12 mouse cellular contexts compared by ENCODE assay signal in genomic region chr1:38876671-38877382, GRCm38 (mm10). TPM values are rescaled to one million over a fixed set of nuclear protein-coding genes. Genes with fewer than 3 reads are reported as not detected.
DNase-seq lines count a peak whose midpoint lies in the region; ATAC-seq and TF ChIP-seq lines count a peak whose summit lies in the region.
"Had no signal": no experiment of that assay in that cellular context is flagged by ENCODE, and none has a peak within 500 bp of the region (broad histone marks: within the 10 kb centered on the region; RNA-seq: fewer than 3 reads in every experiment).

No protein-coding gene starts in this region.

- no peak overlapping the region for H3K9ac ChIP-seq in forebrain, embryonic 11.5 days (ENCODE audit: low read length)
- no peak overlapping the region for H3K9ac ChIP-seq in midbrain, embryonic 13.5 days (replicated peaks)
- H3K9ac ChIP-seq: heart, embryonic 13.5 days; lung, embryonic 15.5 days had no signal

- no peak for ATAC-seq in forebrain, embryonic 11.5 days (replicated peaks; ENCODE audit: low FRiP score)
- peak; percentile 56 for ATAC-seq in midbrain, embryonic 13.5 days
- ATAC-seq in erythroblast, adult 5-6 weeks (replicated peaks; ENCODE audit: low FRiP score, poor library complexity, severe bottlenecking) = no peak
- ATAC-seq: inflammation-experienced regulatory T-cells, adult 6 months had no signal

- no peak for TF ChIP-seq CTCF in cortical plate, adult 2 months (IDR thresholded peaks at IDR 0.05; ENCODE audit: extremely low read depth, insufficient read depth, low read length)

- WGBS in forebrain, embryonic 11.5 days = 56% methylated on average over 5 of the region's 5 CpGs
- 55% methylated on average over 5 of the region's 5 CpGs for WGBS in forebrain, embryonic 10.5 days
- 39% methylated on average over 5 of the region's 5 CpGs for WGBS in midbrain, embryonic 13.5 days

- no peak overlapping the region for H3K4me3 ChIP-seq in forebrain, embryonic 11.5 days (ENCODE audit: low read depth, low read length)
- H3K4me3 ChIP-seq in forebrain, embryonic 10.5 days = no peak overlapping the region
- H3K4me3 ChIP-seq in cortical plate, adult 2 months (ENCODE audit: insufficient read depth, low read length) = no peak overlapping the region
- no peak overlapping the region for H3K4me3 ChIP-seq in midbrain, embryonic 13.5 days (replicated peaks)
- H3K4me3 ChIP-seq: heart, embryonic 13.5 days; lung, embryonic 15.5 days had no signal

- TF ChIP-seq POLR2A in cortical plate, adult 2 months (IDR thresholded peaks at IDR 0.05; ENCODE audit: extremely low read depth, insufficient read depth, low read length) = no peak

- no peaks in the 10 kb centered on the region for H3K27me3 ChIP-seq in forebrain, embryonic 11.5 days (ENCODE audit: control insufficient read depth, insufficient read depth, low read length)
- H3K27me3 ChIP-seq in forebrain, embryonic 10.5 days (ENCODE audit: poor library complexity, severe bottlenecking) = no peaks in the 10 kb centered on the region
- no peaks in the 10 kb centered on the region for H3K27me3 ChIP-seq in midbrain, embryonic 13.5 days
- H3K27me3 ChIP-seq: lung, embryonic 15.5 days had no signal

- DNase-seq in forebrain, embryonic 11.5 days (ENCODE audit: low spot score) = no peak
- no peak for DNase-seq in forebrain, embryonic 10.5 days (ENCODE audit: extremely low spot score, low spot score)
- DNase-seq in thymus, postnatal 10 days (ENCODE audit: low spot score in 2 of 2) = peak; percentile 33 to 37
- DNase-seq in urinary bladder, postnatal 14 days (ENCODE audit: low spot score) = no peak
- no peak for DNase-seq in adrenal gland, adult (ENCODE audit: inconsistent age in 2 of 2, low spot score in 1 of 2)
- DNase-seq: gastrocnemius, postnatal 14 days had no signal

- H3K4me1 ChIP-seq in forebrain, embryonic 11.5 days (replicated peaks; ENCODE audit: control insufficient read depth, insufficient read depth, low read length) = 0 out of 2 replicates have a peak, but pooled peaks cover 2% of the 10 kb centered on the region
- H3K4me1 ChIP-seq in forebrain, embryonic 10.5 days = 0 out of 2 replicates have a peak, but pooled peaks cover 8% of the 10 kb centered on the region
- H3K4me1 ChIP-seq in cortical plate, adult 2 months (ENCODE audit: control insufficient read depth, insufficient read depth, low read length) = peaks cover 2% of the 10 kb centered on the region; the same call in 1 of the 2 replicates
- H3K4me1 ChIP-seq in midbrain, embryonic 13.5 days (replicated peaks) = peaks cover 12% of the 10 kb centered on the region
- H3K4me1 ChIP-seq: heart, embryonic 13.5 days; lung, embryonic 15.5 days had no signal

- no peak overlapping the region for H3K4me2 ChIP-seq in forebrain, embryonic 11.5 days (ENCODE audit: low read depth, low read length, severe bottlenecking)
- H3K4me2 ChIP-seq in midbrain, embryonic 13.5 days (replicated peaks) = no peak overlapping the region
- H3K4me2 ChIP-seq: heart, embryonic 13.5 days; lung, embryonic 15.5 days had no signal

- 0 out of 2 replicates have a peak overlapping the region, but pooled peaks have one; percentile 12 for H3K27ac ChIP-seq in forebrain, embryonic 11.5 days (ENCODE audit: low read depth, low read length)
- no peak overlapping the region for H3K27ac ChIP-seq in forebrain, embryonic 10.5 days
- H3K27ac ChIP-seq in cortical plate, adult 2 months (ENCODE audit: insufficient read depth, low read length) = peak overlapping the region; percentile 51; the same call in 1 of the 2 replicates
- peak overlapping the region; percentile 59 for H3K27ac ChIP-seq in midbrain, embryonic 13.5 days
- H3K27ac ChIP-seq: heart, embryonic 13.5 days; lung, embryonic 15.5 days had no signal

- no peaks in the 10 kb centered on the region for H3K36me3 ChIP-seq in forebrain, embryonic 11.5 days (ENCODE audit: control insufficient read depth, insufficient read depth, low read length)
- peaks cover 13% of the 10 kb centered on the region; the same call in 1 of the 2 replicates for H3K36me3 ChIP-seq in forebrain, embryonic 10.5 days (replicated peaks)
- H3K36me3 ChIP-seq in midbrain, embryonic 13.5 days = peaks cover 34% of the 10 kb centered on the region
- H3K36me3 ChIP-seq: heart, embryonic 13.5 days; lung, embryonic 15.5 days had no signal

- H3K9me3 ChIP-seq in forebrain, embryonic 11.5 days (ENCODE audit: control insufficient read depth, low read length) = no peaks in the 10 kb centered on the region; the same call in 1 of the 2 replicates
- H3K9me3 ChIP-seq in forebrain, embryonic 10.5 days = peaks cover 10% of the 10 kb centered on the region
- no peaks in the 10 kb centered on the region for H3K9me3 ChIP-seq in midbrain, embryonic 13.5 days
- H3K9me3 ChIP-seq: lung, embryonic 15.5 days had no signal

RNA-seq across cellular contexts. Expression of gene Chst10, which starts 21.1 kb away (rescaled TPM):
- 19.7 and 22.1 TPM in 2 replicates for polyA plus RNA-seq in forebrain, embryonic 11.5 days (2014; fragmentation: Nextera tagmentation; extraction: Ambion mirVana)
- polyA plus RNA-seq in forebrain, embryonic 10.5 days (2016; fragmentation: Nextera tagmentation; extraction: Ambion mirVana) = 11.9 and 12.4 TPM in 2 replicates
- polyA plus RNA-seq in cortical plate, adult 2 months (2012; rRNA removed) = 29.1 and 29.9 TPM in 2 replicates
- 45.9 and 46.6 TPM in 2 replicates for polyA plus RNA-seq in midbrain, embryonic 13.5 days (2015; fragmentation: Nextera tagmentation; extraction: Ambion mirVana)
- 20.0 and 26.1 TPM in 2 replicates for total RNA-seq in erythroblast, adult 5-6 weeks (2015; ENCODE audit: low replicate concordance)
- total RNA-seq in erythroblast, adult 5-6 weeks (2017; ENCODE audit: low replicate concordance) = 24.4 and 40.0 TPM in 2 replicates

RNA-seq across cellular contexts. Expression of gene Lonrf2, which starts 40.3 kb away (rescaled TPM):
- 2.4 and 2.9 TPM in 2 replicates for polyA plus RNA-seq in forebrain, embryonic 11.5 days (2014; fragmentation: Nextera tagmentation; extraction: Ambion mirVana)
- 1.9 and 2.1 TPM in 2 replicates for polyA plus RNA-seq in forebrain, embryonic 10.5 days (2016; fragmentation: Nextera tagmentation; extraction: Ambion mirVana)
- 60.5 and 60.8 TPM in 2 replicates for polyA plus RNA-seq in cortical plate, adult 2 months (2012; rRNA removed)
- polyA plus RNA-seq in midbrain, embryonic 13.5 days (2015; fragmentation: Nextera tagmentation; extraction: Ambion mirVana) = 12.5 and 14.1 TPM in 2 replicates
- total RNA-seq in erythroblast, adult 5-6 weeks (2015; ENCODE audit: low replicate concordance) = 0.42 and 0.77 TPM in 2 replicates
- 0.14 and 0.17 TPM in 2 replicates for total RNA-seq in erythroblast, adult 5-6 weeks (2017; ENCODE audit: low replicate concordance)
- polyA plus RNA-seq: inflammation-experienced regulatory T-cells, adult 6 months had no signal

Comparison
In these comparisons a context has a peak if more than half of its experiments do, and no peak if none do; other contexts are left out.
1. DNase-seq: peak in thymus, postnatal 10 days (2 of 2); none in forebrain, embryonic 11.5 days (single experiment), forebrain, embryonic 10.5 days (single experiment), urinary bladder, postnatal 14 days (single experiment) and adrenal gland, adult (0 of 2).